Mouse (Mus musculus): ENCODE results near the gene Dennd1a. TPM values are rescaled to one million over a fixed set of nuclear protein-coding genes. Genes with fewer than 3 reads are reported as not detected.

Dennd1a gene
- total and polyA plus RNA-seq, 3 experiments, result 17.6 to 26.8 (median 22.0) TPM

- Histone ChIP-seq H3K4me3 (no peak overlapping the region), H3K36me3 (ENCODE audit: control insufficient read depth, insufficient read depth, low read length) (no peaks in the 10 kb centered on the region), H3K9ac (ENCODE audit: low read depth, low read length) (no peak overlapping the region), H3K27ac (no peak overlapping the region), H3K79me2 (replicated peaks; ENCODE audit: control insufficient read depth, insufficient read depth, low read length) (no peaks in the 10 kb centered on the region), H3K4me1 (ENCODE audit: control insufficient read depth, insufficient read depth, low read length) (no peaks in the 10 kb centered on the region), H3K27me3 (ENCODE audit: control insufficient read depth, insufficient read depth, low read length) (peaks cover 6% of the 10 kb centered on the region)
- 91% methylated on average over 14 of the region's 14 CpGs for WGBS
- TF ChIP-seq POLR2A (IDR thresholded peaks at IDR 0.05; ENCODE audit: insufficient read depth, low read depth, low read length), result no peak
- no peak for TF ChIP-seq CTCF (IDR thresholded peaks at IDR 0.05)
- TF ChIP-seq EP300 (IDR thresholded peaks at IDR 0.05; ENCODE audit: insufficient read depth, low read depth, low read length), result no peak
- intact Hi-C loops (cut with DNase I), result no loop called here
- no peak for DNase-seq
Observed at GRCm38 (mm10) chr2:37790738-37791137, 496.5 kb downstream of the Dennd1a start.

GRCm38 (mm10) chr2:37789995-37790394 lies 497.2 kb downstream of the Dennd1a start:
- H3K4me3 ChIP-seq, result no peak overlapping the region
- H3K27ac ChIP-seq, result no peak overlapping the region
- TF ChIP-seq EP300 (IDR thresholded peaks at IDR 0.05; ENCODE audit: insufficient read depth, low read depth, low read length), result no peak
- TF ChIP-seq CTCF (IDR thresholded peaks at IDR 0.05), result no peak
- no peak for TF ChIP-seq POLR2A (IDR thresholded peaks at IDR 0.05; ENCODE audit: insufficient read depth, low read depth, low read length)
- intact Hi-C loops (cut with DNase I), result no loop called here
- no peak overlapping the region for H3K9ac ChIP-seq (ENCODE audit: low read depth, low read length)
- WGBS, result 78% methylated on average over 10 of the region's 10 CpGs
- peaks cover 6% of the 10 kb centered on the region for H3K27me3 ChIP-seq (ENCODE audit: control insufficient read depth, insufficient read depth, low read length)
- no peaks in the 10 kb centered on the region for H3K79me2 ChIP-seq (replicated peaks; ENCODE audit: control insufficient read depth, insufficient read depth, low read length)
- H3K4me1 ChIP-seq (ENCODE audit: control insufficient read depth, insufficient read depth, low read length), result no peaks in the 10 kb centered on the region
- H3K36me3 ChIP-seq (ENCODE audit: control insufficient read depth, insufficient read depth, low read length), result no peaks in the 10 kb centered on the region
- DNase-seq, result no peak

GRCm38 (mm10) chr2:37789029-37789428 lies 498.2 kb downstream of the Dennd1a start:
- DNase-seq, result no peak

GRCm38 (mm10) chr2:37788176-37788962 lies 498.8 kb downstream of the Dennd1a start:
- WGBS, result 40% methylated on average over 7 of the region's 7 CpGs
- TF ChIP-seq EP300 (IDR thresholded peaks at IDR 0.05; ENCODE audit: insufficient read depth, low read depth, low read length) (no peak), POLR2A (IDR thresholded peaks at IDR 0.05; ENCODE audit: insufficient read depth, low read depth, low read length) (no peak), CTCF (IDR thresholded peaks at IDR 0.05) (no peak)

More at GRCm38 (mm10) chr2:37789029-37789428, 498.2 kb downstream of the Dennd1a start:
- Histone ChIP-seq H3K4me3 (no peak overlapping the region), H3K79me2 (replicated peaks; ENCODE audit: control insufficient read depth, insufficient read depth, low read length) (no peaks in the 10 kb centered on the region), H3K36me3 (ENCODE audit: control insufficient read depth, insufficient read depth, low read length) (no peaks in the 10 kb centered on the region), H3K9ac (ENCODE audit: low read depth, low read length) (no peak overlapping the region), H3K4me1 (ENCODE audit: control insufficient read depth, insufficient read depth, low read length) (no peaks in the 10 kb centered on the region), H3K27me3 (ENCODE audit: control insufficient read depth, insufficient read depth, low read length) (peaks cover 6% of the 10 kb centered on the region), H3K27ac (no peak overlapping the region)
- TF ChIP-seq EP300 (IDR thresholded peaks at IDR 0.05; ENCODE audit: insufficient read depth, low read depth, low read length) (no peak), POLR2A (IDR thresholded peaks at IDR 0.05; ENCODE audit: insufficient read depth, low read depth, low read length) (no peak), CTCF (IDR thresholded peaks at IDR 0.05) (no peak)
- intact Hi-C loops (cut with DNase I), result no loop called here
- WGBS, result 81% methylated on average over 5 of the region's 5 CpGs

GRCm38 (mm10) chr2:37786461-37786860 lies 500.7 kb downstream of the Dennd1a start:
- Histone ChIP-seq H3K9ac (ENCODE audit: low read depth, low read length) (0 out of 2 replicates have a peak overlapping the region, but pooled peaks have one; percentile 12), H3K27me3 (ENCODE audit: control insufficient read depth, insufficient read depth, low read length) (peaks cover 6% of the 10 kb centered on the region), H3K27ac (no peak overlapping the region), H3K4me1 (ENCODE audit: control insufficient read depth, insufficient read depth, low read length) (no peaks in the 10 kb centered on the region), H3K36me3 (ENCODE audit: control insufficient read depth, insufficient read depth, low read length) (no peaks in the 10 kb centered on the region), H3K79me2 (replicated peaks; ENCODE audit: control insufficient read depth, insufficient read depth, low read length) (no peaks in the 10 kb centered on the region), H3K4me3 (no peak overlapping the region; the same call in 1 of the 2 replicates)
- intact Hi-C loops (cut with DNase I), result no loop called here
- no peak for DNase-seq
- TF ChIP-seq EP300 (IDR thresholded peaks at IDR 0.05; ENCODE audit: insufficient read depth, low read depth, low read length) (no peak), CTCF (IDR thresholded peaks at IDR 0.05) (no peak)
- WGBS, result 18% methylated on average over 48 of the region's 52 CpGs

More at GRCm38 (mm10) chr2:37788176-37788962, 498.8 kb downstream of the Dennd1a start:
- Histone ChIP-seq H3K27me3 (ENCODE audit: control insufficient read depth, insufficient read depth, low read length) (peaks cover 6% of the 10 kb centered on the region), H3K9ac (ENCODE audit: low read depth, low read length) (no peak overlapping the region), H3K4me3 (no peak overlapping the region), H3K27ac (no peak overlapping the region), H3K79me2 (replicated peaks; ENCODE audit: control insufficient read depth, insufficient read depth, low read length) (no peaks in the 10 kb centered on the region), H3K4me1 (ENCODE audit: control insufficient read depth, insufficient read depth, low read length) (no peaks in the 10 kb centered on the region), H3K36me3 (ENCODE audit: control insufficient read depth, insufficient read depth, low read length) (no peaks in the 10 kb centered on the region)
- no peak for DNase-seq
- intact Hi-C loops (cut with DNase I), result no loop called here

- 42% methylated on average over 5 of the region's 5 CpGs for WGBS
- DNase-seq, result no peak
- Histone ChIP-seq H3K4me1 (ENCODE audit: control insufficient read depth, insufficient read depth, low read length) (peaks cover 5% of the 10 kb centered on the region; the same call in 1 of the 2 replicates), H3K79me2 (replicated peaks; ENCODE audit: control insufficient read depth, insufficient read depth, low read length) (no peaks in the 10 kb centered on the region), H3K27me3 (ENCODE audit: control insufficient read depth, insufficient read depth, low read length) (peaks cover 6% of the 10 kb centered on the region), H3K36me3 (ENCODE audit: control insufficient read depth, insufficient read depth, low read length) (no peaks in the 10 kb centered on the region), H3K9ac (ENCODE audit: low read depth, low read length) (no peak overlapping the region), H3K4me3 (no peak overlapping the region), H3K27ac (no peak overlapping the region)
- TF ChIP-seq EP300 (IDR thresholded peaks at IDR 0.05; ENCODE audit: insufficient read depth, low read depth, low read length) (no peak), CTCF (IDR thresholded peaks at IDR 0.05) (no peak), POLR2A (IDR thresholded peaks at IDR 0.05; ENCODE audit: insufficient read depth, low read depth, low read length) (no peak)
- intact Hi-C loops (cut with DNase I), result no loop called here
Observed at GRCm38 (mm10) chr2:37784473-37784872, 502.7 kb downstream of the Dennd1a start.

All from heart, adult 2 months (tissue).